Mouse (Mus musculus) layer of hippocampus, postnatal 25 days (tissue): ENCODE measurements around the gene Pitpnb. TPM values are rescaled to one million over a fixed set of nuclear protein-coding genes. Genes with fewer than 3 reads are reported as not detected.

Source experiments
- total RNA-seq, 2 experiments: library from RNA; stranded (reverse); gene quantifications; 2 replicates each; pipeline ENCODE4 v1.2.3; 2021

Pitpnb gene
- total RNA-seq, 2 experiments from 2014 or later: 75.8 to 79.9 TPM

Other genes starting within 250 kb of the Pitpnb start
- 10 to 100 TPM; 40.0 to 40.1 TPM for gene Mn1, start 86.6 kb downstream of the Pitpnb start, total RNA-seq